Mouse (Mus musculus): ENCODE measurements around the gene S1pr2. TPM values are rescaled to one million over a fixed set of nuclear protein-coding genes. Genes with fewer than 3 reads are reported as not detected.

The S1pr2 gene
- total RNA-seq, 2 experiments from 2014 or later = 5.4 to 6.9 TPM

DNA sequence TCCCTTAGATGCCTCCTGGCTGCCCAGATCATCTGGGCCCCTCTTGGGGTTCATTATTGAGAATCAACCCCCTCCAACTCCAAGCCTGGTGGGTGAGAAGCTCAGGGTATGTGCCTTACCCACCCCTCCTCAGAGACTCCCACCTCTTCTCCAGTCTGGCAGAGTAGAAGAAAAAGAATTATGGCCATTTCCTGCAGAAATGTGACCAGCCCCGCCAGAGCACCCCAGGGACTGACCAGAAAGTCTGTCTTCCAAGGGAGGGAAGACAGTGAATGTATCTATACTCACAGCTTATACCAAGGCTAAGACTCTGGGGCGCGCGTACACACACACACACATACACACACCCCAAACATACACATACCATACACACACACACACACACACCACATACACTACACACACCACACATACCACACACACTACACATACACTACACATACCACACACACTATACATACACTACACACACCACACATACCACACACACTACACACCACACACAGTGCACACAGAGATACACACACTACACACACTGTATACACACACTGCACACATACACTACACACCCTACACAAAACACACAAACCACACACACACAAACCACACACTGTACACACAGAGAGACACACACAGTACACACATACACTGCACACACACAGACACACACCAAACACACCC, 3.4 kb downstream of the S1pr2 start:
- DNase-seq = peak; percentile 18 to 30
- intact Hi-C loops (cut with DNase I) = loop anchor here (2.0 kb wide), 1 partner anchor 20 kb away; no protein-coding TSS in a partner anchor

DNA sequence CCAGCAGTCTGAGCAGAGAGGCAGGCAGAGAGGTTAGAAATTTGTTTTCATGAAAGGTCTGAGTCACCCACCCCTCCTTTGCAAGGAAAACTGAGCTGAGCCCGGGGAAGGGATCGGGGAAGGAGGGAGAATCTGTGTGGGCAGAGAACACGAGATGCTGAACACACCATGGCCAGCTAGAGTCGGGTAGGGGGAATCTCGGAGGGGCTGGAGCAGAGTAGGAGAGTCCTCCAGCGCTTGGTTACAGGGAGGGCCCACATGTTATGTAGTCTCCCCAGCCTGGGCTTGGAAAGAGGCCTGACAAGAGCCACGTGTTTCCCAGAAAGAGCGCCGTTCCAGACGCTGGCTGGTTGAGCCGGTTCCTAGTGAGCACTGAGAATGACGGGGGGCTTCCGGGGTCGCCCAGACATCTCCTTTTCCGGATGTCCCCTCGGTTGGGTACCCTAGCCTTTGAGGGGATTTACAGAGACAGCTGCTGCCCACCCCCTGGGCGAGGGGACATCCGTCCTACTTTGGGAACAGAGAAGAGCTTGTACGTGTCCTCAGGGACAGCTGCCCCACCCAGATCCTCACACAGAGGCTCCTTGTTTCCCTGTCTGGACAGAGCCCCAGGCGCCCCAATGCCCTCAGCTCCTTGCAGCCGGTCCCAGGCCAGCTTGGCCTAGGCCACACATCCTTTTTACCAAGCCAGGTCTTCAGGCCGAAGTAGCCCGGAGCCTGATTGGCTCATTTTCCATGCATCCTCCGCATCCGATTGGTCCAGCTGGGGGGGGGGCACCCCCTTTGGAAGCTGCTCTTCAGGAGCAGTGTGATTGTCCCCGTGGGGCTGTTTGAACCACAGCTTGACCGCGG, 4.2 kb downstream of the S1pr2 start:
- DNase-seq = peak; percentile 66 to 68
- intact Hi-C loops (cut with DNase I) = loop anchor here (2.0 kb wide), 1 partner anchor 20 kb away; no protein-coding TSS in a partner anchor

DNA sequence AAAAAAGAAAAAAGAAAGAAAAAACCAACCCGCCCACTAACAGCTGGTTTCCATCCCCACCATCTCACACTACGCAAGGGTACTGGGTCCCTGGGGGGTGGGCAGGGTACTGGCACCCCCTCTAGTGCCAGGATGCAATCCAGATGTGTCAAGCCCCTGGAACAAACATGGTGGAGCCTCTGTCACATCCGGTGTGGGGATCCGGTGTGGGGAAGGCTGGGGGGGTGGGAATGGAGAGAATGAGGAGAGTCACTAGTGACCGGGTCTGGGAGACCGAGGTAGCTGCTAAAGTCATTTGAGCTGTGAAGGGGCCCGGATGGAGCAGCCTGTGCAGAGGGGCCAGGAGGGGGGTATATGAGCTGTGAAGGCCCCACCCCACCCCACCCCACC, 4.8 kb downstream of the S1pr2 start:
- intact Hi-C loops (cut with DNase I) = loop anchor here (2.0 kb wide), 1 partner anchor 19 kb away; no protein-coding TSS in a partner anchor
- peak; percentile 56 to 69 for DNase-seq

- DNase-seq = no peak
- intact Hi-C loops (cut with DNase I) = no loop called here
These were observed 9.8 kb downstream of the S1pr2 start for GRCm38 (mm10) chr9:20966747-20967146.

DNA sequence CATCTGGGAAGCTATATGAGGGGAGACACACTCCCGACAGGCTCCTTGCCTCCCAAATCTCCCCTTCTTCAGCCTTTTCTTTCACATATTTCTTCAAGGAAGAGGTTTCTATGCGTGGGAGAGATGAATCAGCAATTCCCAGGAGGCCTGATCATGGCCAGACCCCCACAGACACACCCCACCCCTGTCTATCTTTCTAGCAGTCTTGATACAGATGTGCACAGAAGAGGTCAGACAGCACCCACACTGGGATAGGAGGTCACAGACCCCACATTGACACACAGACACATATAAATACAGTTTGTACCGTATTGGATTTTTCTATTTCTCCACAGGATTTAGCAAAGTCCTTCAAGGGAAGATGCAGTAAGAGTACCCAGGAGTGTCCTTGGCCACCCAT, 10.6 kb downstream of the S1pr2 start:
- intact Hi-C loops (cut with DNase I) = no loop called here
- DNase-seq = no peak

DNA sequence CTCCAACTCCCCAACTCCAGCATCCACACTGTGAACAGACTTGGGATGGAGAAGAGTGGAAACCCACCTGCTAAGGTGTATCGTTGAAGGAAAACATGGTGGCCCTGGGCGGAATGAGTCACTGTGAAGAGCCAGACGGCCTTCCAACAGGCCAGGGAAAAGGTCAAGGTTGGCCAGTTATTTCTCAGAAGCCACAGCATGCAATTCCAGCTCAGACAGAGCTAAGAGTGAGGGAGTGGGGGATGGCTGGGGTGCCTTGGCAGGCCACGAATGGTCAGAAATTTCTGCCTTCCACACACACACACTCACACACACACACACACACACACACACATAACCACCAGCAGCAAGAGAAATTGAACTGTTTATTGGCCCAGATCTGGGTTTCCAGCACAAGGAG, 11.0 kb downstream of the S1pr2 start:
- intact Hi-C loops (cut with DNase I) = no loop called here
- DNase-seq = no peak

DNA sequence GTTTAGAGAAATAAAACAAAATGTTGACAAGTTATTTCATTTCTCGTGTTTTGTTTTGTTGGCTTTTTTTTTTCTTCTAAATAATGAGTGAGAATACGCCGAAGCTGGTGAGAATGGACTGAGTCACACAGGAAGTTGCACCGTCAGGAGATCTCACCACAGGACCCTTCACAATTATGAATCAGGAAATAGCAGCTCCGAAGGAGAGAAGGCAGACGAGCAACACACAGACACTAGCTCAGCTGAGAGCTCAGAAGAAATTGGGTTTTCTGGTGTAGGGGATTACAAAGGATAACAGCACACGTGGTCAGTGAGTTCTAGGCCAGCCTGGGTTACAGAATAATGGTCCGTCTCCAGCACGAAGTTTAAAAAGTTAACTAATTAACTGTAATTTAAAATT, 15.0 kb downstream of the S1pr2 start:
- intact Hi-C loops (cut with DNase I) = no loop called here

GRCm38 (mm10) chr9:20959430-20959938, 17.1 kb downstream of the S1pr2 start, which contains the start of gene Dnmt1:
TSS of gene Dnmt1 (minus strand) at chr9:20959888.
- no peak for DNase-seq
- intact Hi-C loops (cut with DNase I) = no loop called here

More for the DNA sequence above, 15.0 kb downstream of the S1pr2 start:
- no peak for DNase-seq

- no peak for DNase-seq
- intact Hi-C loops (cut with DNase I) = no loop called here
These were observed 19.6 kb downstream of the S1pr2 start for GRCm38 (mm10) chr9:20956989-20957388.

- peak; percentile 94 for DNase-seq
- intact Hi-C loops (cut with DNase I) = loop anchor here (2.0 to 5.0 kb wide), 2 partner anchors 20 to 45 kb away; no protein-coding TSS in a partner anchor
These were observed 23.9 kb downstream of the S1pr2 start for GRCm38 (mm10) chr9:20952520-20953227.

GRCm38 (mm10) chr9:20951966-20952519, 24.5 kb downstream of the S1pr2 start:
- intact Hi-C loops (cut with DNase I) = loop anchor here (2.0 to 5.0 kb wide), 2 partner anchors 21 to 45 kb away; no protein-coding TSS in a partner anchor

GRCm38 (mm10) chr9:20951441-20951840, 25.1 kb downstream of the S1pr2 start:
- intact Hi-C loops (cut with DNase I) = loop anchor here (5.0 kb wide), 1 partner anchor 46 kb away; no protein-coding TSS in a partner anchor

More at GRCm38 (mm10) chr9:20951966-20952519, 24.5 kb downstream of the S1pr2 start:
- DNase-seq = no peak

GRCm38 (mm10) chr9:20950419-20950818, 26.2 kb downstream of the S1pr2 start:
- intact Hi-C loops (cut with DNase I) = loop anchor here (5.0 kb wide), 1 partner anchor 47 kb away; no protein-coding TSS in a partner anchor
- DNase-seq = no peak

More at GRCm38 (mm10) chr9:20951441-20951840, 25.1 kb downstream of the S1pr2 start:
- peak in 1 of 2 experiments; percentile 14 for DNase-seq

DNA sequence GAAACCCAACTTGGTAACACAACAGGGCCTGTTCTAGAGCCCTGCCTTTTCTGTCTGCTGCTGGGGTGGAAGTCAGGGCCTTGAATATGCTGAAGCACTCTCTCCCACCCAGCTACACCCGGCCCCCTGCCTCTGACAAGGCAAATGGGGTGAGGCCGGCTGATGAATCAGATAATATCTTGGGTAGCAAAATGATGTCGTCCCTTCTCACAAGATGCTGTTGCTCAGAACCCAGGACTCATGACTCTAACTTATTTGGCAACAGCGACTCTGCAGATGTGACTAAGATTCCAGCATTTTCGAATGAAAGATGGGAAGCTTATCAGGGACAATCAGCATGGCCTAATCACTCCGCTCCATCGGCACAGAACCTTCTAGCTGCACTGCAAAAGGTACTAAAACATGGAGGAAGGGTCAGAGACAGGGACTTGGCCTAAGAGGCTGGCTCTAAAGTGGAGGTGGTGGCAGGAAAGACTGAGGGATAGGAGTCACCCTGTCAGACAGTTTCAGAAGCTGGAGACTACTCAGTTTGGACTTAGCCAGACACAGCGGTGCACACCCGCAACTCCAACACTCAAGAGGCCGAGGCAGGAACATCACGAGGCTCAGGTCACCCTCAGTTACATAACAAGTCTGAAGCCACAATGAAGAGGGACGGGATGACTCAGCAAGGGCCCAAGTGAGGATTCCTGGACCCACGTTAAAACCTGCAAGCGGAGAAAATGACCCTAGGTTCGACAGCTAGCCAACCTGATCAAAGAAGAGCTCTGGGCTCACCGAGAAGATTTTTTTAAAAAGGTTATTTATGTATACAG, 30.3 kb downstream of the S1pr2 start:
- no peak for DNase-seq
- intact Hi-C loops (cut with DNase I) = no loop called here

DNA sequence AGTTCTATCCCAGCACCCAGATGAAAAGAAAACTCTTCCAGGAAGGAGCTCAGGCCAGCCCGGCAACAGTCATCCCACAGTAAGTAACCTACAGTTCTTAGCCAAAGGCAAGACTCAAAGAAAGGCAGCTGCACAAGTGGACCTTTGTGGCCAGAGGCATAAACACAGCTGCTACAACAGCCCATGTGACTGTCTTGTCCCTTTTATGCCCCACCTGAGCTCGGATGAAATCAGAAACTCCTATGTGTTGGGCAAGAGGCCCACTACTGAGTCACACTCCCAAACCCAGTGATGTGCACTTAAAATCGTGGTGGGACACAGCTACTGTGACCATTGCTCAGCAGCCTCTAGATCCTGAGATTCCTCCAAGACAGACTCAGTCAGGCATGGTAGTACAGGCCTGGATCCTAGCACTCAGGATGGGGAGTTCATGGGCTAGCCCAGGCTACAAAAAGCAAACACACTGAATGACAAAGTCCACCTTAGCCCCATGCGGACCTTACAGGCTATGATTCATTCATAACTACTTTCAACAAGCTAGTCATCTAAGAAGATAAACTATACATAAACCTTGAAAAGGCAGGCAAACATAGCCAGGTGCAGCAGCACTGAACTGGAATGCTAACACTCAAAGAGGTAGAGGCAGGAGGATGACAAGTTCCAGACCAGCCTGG, 31.7 kb downstream of the S1pr2 start:
- intact Hi-C loops (cut with DNase I) = no loop called here

DNA sequence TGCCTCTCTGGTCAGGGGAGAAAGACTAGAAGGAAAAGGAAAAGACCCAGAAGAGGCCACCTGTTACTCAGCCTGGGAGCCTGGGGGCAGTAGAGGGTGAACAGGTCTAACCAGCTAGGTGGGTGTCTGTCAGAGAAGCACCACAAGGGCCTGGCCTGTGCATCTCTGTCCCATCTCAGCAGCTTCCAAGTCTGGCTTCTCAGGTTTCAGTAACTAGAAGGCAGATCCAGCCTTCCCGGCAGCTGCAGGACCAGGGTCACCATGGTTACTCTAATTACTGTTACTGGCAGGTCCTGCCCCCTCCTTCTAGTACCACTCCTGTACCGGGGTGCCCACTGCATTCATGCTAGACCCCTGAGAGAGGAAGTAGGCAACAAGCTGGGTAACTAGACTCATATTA, 32.7 kb downstream of the S1pr2 start:
- no peak for DNase-seq
- intact Hi-C loops (cut with DNase I) = no loop called here

More for the DNA sequence above, 31.7 kb downstream of the S1pr2 start:
- DNase-seq = no peak

GRCm38 (mm10) chr9:20943396-20943795, 33.2 kb downstream of the S1pr2 start:
- intact Hi-C loops (cut with DNase I) = no loop called here
- DNase-seq = peak in 1 of 2 experiments; percentile 26

DNA sequence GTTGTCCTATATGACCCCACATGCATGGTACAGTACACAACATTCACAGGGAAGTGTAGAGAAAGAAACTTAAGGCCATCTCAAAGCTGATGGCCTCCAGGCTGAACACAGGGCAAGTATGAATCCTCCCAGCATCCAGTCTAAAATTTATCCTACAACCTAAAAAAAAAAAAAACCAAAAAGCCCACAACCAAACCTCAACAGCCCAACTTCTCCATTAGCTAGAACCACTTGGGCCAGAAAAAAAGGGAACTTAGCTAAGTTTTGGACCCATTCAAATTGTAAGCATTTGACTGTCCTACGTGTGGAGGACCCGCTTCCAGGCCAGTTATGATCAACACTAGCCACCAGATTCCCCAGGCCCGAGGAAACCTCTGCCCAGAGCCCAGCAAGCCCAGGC, 53.3 kb downstream of the S1pr2 start:
- intact Hi-C loops (cut with DNase I) = no loop called here

More for the DNA sequence above, 53.3 kb downstream of the S1pr2 start:
- no peak for DNase-seq

Measured in heart, postnatal 14 days (tissue).